Mouse (Mus musculus): Measurements from ENCODE around the gene Rhod.

DNA sequence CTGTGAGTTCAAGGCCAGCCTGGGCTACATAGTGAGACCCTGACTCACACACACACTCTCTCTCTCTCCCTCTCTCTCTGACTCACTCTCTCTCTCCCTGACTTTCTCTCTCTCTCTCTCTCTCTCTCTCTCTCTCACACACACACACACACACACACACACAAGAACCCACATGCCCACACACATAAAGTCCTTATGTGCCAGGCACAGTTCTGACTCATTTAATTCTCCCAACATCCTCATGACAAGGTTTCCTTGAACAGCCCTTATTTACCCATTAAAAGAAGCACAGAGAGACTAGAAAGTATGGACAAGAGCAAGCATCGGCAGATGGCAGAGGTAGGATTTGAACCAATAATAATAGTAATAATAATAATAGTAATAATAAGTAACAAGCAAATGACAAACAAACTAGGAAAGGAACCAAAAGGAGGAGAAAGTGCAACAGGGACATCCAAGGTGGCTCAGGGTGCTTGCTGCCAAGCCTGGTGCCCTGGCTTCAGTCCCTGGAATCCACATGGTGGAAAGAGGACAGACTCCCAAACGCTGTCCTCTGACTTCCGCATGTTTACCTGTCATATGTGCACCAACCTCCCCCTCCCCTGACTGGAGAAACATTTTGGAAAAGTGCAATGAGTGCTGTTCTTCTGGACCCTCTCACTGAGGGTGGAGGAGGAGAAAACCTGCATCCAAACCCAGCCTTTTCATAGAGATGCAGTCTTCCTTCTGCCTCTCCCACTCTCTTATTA lies 43.1 kb upstream of the Rhod start:
- TF ChIP-seq POLR2A (IDR thresholded peaks at IDR 0.05; ENCODE audit: borderline replicate concordance, low read depth, low read length), result no peak
- TF ChIP-seq CTCF (IDR thresholded peaks at IDR 0.05; ENCODE audit: low read depth, low read length), result no peak

Data from bone marrow macrophage, adult 2 months (primary cell).